Mouse (Mus musculus) kidney, adult 9 months (tissue): ENCODE measurements around the gene Vat1l.

Source experiments
- DNase-seq: peaks from one replicate; pipeline ENCODE4 v3.0.0; 2022

Vat1l gene

DNA sequence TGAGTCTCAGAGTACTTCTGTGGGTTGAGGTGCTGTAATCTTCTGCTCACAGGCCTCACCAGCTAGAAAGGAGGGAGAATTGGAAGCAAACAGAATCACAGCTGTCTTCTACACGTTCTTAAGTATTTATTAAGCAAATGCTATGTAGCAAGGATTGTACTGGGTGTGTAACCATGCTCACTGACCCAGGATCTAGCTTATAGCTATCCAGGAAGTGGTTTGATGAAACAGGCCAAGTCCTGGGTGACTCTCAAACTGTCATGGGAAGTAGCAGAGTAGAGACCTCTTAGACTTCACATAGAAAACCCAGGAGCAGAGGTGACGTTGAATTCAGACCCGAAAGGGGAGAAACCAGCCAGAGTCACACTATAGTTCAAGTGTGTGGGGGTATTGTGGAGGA, 206.0 kb downstream of the Vat1l start:
- no peak for DNase-seq

DNA sequence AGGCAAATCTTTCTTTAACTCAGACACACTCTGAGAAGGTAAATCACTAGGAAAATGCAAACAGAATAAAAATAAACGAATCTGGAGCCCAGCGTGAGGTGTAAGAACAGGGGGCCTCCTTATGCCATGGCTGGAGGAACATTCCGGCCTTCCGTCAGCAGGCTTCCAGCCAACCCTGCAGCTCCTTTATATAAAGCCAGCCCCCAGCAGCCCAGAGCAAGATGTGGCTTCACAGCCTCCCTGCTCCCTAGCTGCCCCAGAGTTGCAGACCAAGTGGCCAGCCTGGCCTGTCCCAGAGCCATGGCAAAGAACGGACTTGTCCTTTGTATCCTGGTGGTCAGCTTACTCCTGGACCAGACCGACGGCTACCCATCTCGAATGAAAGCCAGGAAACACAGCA, 212.4 kb downstream of the Vat1l start, which contains the start of gene Clec3a:
TSS of gene Clec3a (plus strand) at position 301 of the 400 bp plus-strand sequence.
- DNase-seq: no peak

DNA sequence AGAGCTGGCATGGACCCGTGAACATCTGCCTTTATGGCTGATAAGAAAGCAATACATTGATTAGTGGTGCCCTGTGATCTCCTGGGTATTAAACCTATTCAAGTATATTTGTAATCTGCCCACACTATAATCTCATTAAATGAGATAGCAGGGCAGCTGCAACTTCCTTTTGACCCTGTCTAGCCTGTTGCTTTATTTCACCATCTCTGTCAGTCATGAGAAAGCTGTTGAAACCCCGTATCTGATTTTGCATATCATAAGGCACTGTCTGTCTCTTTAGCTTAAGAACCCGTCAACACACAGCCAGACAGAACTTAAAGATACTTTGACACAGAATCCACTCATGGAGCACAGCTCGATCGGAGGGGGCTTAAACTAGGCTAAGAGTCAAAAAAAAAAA, 213.1 kb downstream of the Vat1l start:
- DNase-seq: no peak

DNA sequence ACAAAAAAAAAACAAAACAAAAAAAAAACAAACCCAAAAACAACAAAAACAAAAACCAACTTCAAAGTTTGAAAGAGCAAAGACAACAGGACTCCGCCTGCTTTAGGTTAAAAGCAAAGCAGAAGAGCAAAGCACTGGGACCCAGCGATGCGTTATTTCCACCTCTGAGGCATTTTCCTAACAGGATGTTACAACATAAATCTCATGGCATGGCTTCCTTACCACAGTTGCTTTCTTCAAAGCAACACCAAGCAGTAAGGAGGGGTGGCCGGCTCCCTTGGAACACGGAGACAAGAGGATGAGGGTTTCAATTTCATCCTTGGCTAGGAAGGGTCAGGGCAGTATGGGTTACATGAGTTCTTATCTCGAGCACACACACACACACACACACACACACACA, 213.5 kb downstream of the Vat1l start:
- no peak for DNase-seq

DNA sequence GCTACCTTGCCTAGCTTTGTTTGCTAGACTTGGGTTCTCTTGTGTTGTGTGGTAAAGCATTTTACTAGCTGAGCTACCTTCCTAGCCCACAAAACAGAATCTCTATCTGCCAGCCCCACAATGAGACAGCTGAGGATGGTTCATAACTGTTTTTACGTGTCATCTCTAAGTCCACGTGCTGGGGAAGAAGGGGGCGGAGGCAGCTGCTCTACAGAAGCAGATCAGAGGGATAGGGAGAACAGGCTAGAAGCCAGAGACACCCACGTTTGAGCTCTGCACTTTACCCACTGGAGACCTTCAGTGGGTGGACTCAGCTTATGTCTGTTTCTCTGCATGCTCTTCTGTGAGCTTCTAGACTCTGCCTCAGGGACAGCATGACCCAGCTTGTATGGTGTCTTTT, 216.1 kb downstream of the Vat1l start:
- no peak for DNase-seq
